Mouse (Mus musculus) hindbrain, embryonic 16.5 days (tissue): Measurements from ENCODE around the gene Ppfia2. TPM values are rescaled to one million over a fixed set of nuclear protein-coding genes. Genes with fewer than 3 reads are reported as not detected.

Source experiments
- ATAC-seq: fragments of 200-750 bp; cut with Nextera tagmentation; 2 replicates; pipeline ENCODE4 v1.8.0; 2017; ENCODE audit warnings: moderate TSS enrichment, moderate library complexity
- H3K27ac ChIP-seq: fragments of 300-500 bp; sonication (generic); 2 replicates; pipeline ENCODE4 v1.5.1; 2014; ENCODE audit warnings: low read depth, mild to moderate bottlenecking, control low read depth, low read length, moderate library complexity
- H3K27me3 ChIP-seq: fragments of 300-500 bp; sonication (generic); replicated peaks from 2 replicates; pipeline ENCODE4 v1.6.1; 2014; ENCODE audit warnings: low read length; ENCODE audit not compliant: control insufficient read depth, insufficient read depth
- H3K36me3 ChIP-seq: fragments of 300-500 bp; sonication (generic); 2 replicates; pipeline ENCODE4 v1.6.1; 2014; ENCODE audit warnings: mild to moderate bottlenecking, low read length, moderate library complexity, mixed read lengths; ENCODE audit not compliant: control insufficient read depth, insufficient read depth
- H3K4me1 ChIP-seq: fragments of 300-500 bp; sonication (generic); 2 replicates; pipeline ENCODE4 v1.6.1; 2014; ENCODE audit warnings: low read depth, low read length; ENCODE audit not compliant: control insufficient read depth, insufficient read depth
- H3K4me2 ChIP-seq: fragments of 300-500 bp; sonication (generic); 2 replicates; pipeline ENCODE4 v1.6.1; 2014; ENCODE audit warnings: mild to moderate bottlenecking, low read length, control low read depth, moderate library complexity
- H3K4me3 ChIP-seq: fragments of 300-500 bp; sonication (generic); 2 replicates; pipeline ENCODE4 v1.5.1; 2014; ENCODE audit warnings: mild to moderate bottlenecking, low read length, control low read depth, moderate library complexity
- H3K9ac ChIP-seq: fragments of 300-500 bp; sonication (generic); 2 replicates; pipeline ENCODE4 v1.6.1; 2014; ENCODE audit warnings: low read depth, mild to moderate bottlenecking, control low read depth, low read length, moderate library complexity
- H3K9me3 ChIP-seq: fragments of 300-500 bp; sonication (generic); 2 replicates; pipeline ENCODE4 v1.6.1; 2014; ENCODE audit warnings: mild to moderate bottlenecking, low read length, moderate library complexity; ENCODE audit not compliant: control insufficient read depth
- WGBS: fragments of 180-500 bp; shearing (Covaris S2); extraction: QIAGEN DNeasy Blood & Tissue Kit; methylation state at CpG from one replicate; pipeline ENCODE4 v1.1.7; 2014; 5-methylcytosine and 5-hydroxymethylcytosine counted together
- polyA plus RNA-seq: library from polyadenylated mRNA; unstranded; fragments of >200 nt; fragmentation: Nextera tagmentation; extraction: Ambion mirVana; gene quantifications from 2 replicates; pipeline ENCODE4 v1.2.1, GENCODE M21; 2015

The Ppfia2 gene
- polyA plus RNA-seq, 1 experiment from 2014 or later = 29.3 TPM

- whole genome bisulfite sequencing = 76% methylated on average over 3 of the region's 3 CpGs
- H3K4me3 ChIP-seq = no peak overlapping the region
- ATAC-seq = no peak
- H3K9me3 ChIP-seq = no peaks in the 10 kb centered on the region
- H3K36me3 ChIP-seq = no peaks in the 10 kb centered on the region
- no peak overlapping the region for H3K4me2 ChIP-seq
- no peak overlapping the region for H3K27ac ChIP-seq
- no peaks in the 10 kb centered on the region for H3K4me1 ChIP-seq
- H3K27me3 ChIP-seq = no peaks in the 10 kb centered on the region
- H3K9ac ChIP-seq = no peak overlapping the region
Measured at GRCm38 (mm10) chr10:106738190-106738589, 268.1 kb downstream of the Ppfia2 start.

GRCm38 (mm10) chr10:106744966-106745365 is 274.8 kb downstream of the Ppfia2 start:
- no peak overlapping the region for H3K4me3 ChIP-seq
- no peak overlapping the region for H3K9ac ChIP-seq
- no peak for ATAC-seq
- H3K27me3 ChIP-seq = no peaks in the 10 kb centered on the region
- H3K4me2 ChIP-seq = no peak overlapping the region
- no peaks in the 10 kb centered on the region for H3K9me3 ChIP-seq
- no peak overlapping the region for H3K27ac ChIP-seq
- H3K36me3 ChIP-seq = no peaks in the 10 kb centered on the region; the same call in 1 of the 2 replicates
- H3K4me1 ChIP-seq = no peaks in the 10 kb centered on the region

DNA sequence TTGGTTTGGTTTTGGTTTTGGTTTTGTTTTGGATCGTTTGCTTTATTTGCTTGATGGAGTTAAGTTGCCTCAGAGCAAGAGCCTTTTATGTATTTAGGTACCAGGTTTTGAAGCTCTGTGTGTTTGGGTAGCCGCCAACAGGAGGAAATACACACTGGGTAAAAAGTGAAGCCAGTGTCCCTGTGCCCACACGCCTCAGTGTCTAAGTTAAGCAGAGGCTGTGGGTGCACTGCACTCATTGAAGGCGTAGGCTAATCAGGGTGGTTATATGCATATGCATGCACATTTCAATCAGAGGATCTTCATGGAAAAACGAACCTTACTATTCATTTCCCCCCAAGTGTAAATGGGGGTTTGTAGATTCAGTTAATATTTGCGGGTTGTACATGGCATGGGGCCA is 290.9 kb downstream of the Ppfia2 start:
- H3K4me3 ChIP-seq = no peak overlapping the region
- ATAC-seq = no peak
- no peaks in the 10 kb centered on the region for H3K27me3 ChIP-seq
- no peaks in the 10 kb centered on the region for H3K4me1 ChIP-seq
- H3K36me3 ChIP-seq = no peaks in the 10 kb centered on the region
- H3K27ac ChIP-seq = no peak overlapping the region
- no peaks in the 10 kb centered on the region for H3K9me3 ChIP-seq
- 83% methylated on average over 6 of the region's 6 CpGs for WGBS
- H3K9ac ChIP-seq = no peak overlapping the region
- no peak overlapping the region for H3K4me2 ChIP-seq

DNA sequence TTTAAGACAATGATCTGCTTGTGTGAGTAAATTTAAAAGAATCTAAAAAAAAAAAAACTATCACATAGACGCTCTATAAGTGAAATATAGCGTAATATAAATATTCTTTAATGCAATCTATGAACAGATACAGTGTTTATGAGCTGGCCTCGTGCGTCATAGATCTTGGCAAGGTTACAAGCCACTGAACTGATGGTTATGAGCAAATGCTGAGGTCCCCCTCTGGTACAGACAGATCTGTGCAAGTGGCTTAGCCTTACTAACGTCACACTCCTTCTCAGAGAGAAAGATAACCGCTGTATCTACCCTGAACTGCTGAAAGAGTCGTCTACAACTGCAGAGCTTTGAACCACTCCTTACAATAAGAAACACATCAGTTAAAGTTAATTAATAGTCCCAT is 293.6 kb downstream of the Ppfia2 start:
- Histone ChIP-seq H3K27me3 (no peaks in the 10 kb centered on the region), H3K9ac (no peak overlapping the region), H3K4me1 (no peaks in the 10 kb centered on the region), H3K9me3 (no peaks in the 10 kb centered on the region), H3K4me3 (no peak overlapping the region), H3K36me3 (no peaks in the 10 kb centered on the region), H3K27ac (no peak overlapping the region), H3K4me2 (no peak overlapping the region)
- 80% methylated on average over 7 of the region's 7 CpGs for WGBS
- no peak for ATAC-seq

- Histone ChIP-seq H3K4me1 (no peaks in the 10 kb centered on the region), H3K4me2 (no peak overlapping the region), H3K27ac (no peak overlapping the region), H3K27me3 (no peaks in the 10 kb centered on the region), H3K9me3 (no peaks in the 10 kb centered on the region), H3K9ac (no peak overlapping the region), H3K36me3 (peaks cover 2% of the 10 kb centered on the region), H3K4me3 (no peak overlapping the region)
- 93% methylated on average over 1 of the region's 1 CpGs for WGBS
- ATAC-seq = no peak
Measured at GRCm38 (mm10) chr10:106775571-106775970, 305.4 kb downstream of the Ppfia2 start.

DNA sequence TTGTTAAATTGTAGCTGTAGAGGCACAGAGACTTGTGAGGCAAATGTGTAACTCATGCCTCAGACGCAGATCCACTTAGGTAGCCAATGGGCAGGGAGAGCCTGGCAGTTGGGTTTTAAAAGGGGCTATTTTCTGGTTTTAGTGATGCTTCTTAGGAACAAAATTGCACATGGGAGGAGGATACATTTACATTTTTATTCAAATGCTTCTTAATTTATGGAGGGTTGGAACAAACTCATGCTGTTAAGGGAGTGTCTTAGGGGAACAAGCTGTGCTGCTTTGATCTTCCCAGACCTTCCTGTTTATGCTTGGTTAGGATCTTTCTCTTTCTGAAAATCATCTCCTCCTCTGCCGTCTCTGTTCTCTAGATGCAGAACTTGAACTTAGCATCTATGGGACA is 345.3 kb downstream of the Ppfia2 start:
- no peaks in the 10 kb centered on the region for H3K9me3 ChIP-seq
- no peak overlapping the region for H3K4me3 ChIP-seq
- H3K36me3 ChIP-seq = no peaks in the 10 kb centered on the region
- H3K27ac ChIP-seq = no peak overlapping the region
- ATAC-seq = no peak
- WGBS = 36% methylated on average over 2 of the region's 2 CpGs
- no peaks in the 10 kb centered on the region for H3K4me1 ChIP-seq
- H3K27me3 ChIP-seq = no peaks in the 10 kb centered on the region
- H3K9ac ChIP-seq = no peak overlapping the region
- no peak overlapping the region for H3K4me2 ChIP-seq

GRCm38 (mm10) chr10:106818381-106818780 is 348.2 kb downstream of the Ppfia2 start:
- no peak overlapping the region for H3K9ac ChIP-seq
- no peak overlapping the region for H3K4me3 ChIP-seq
- no peaks in the 10 kb centered on the region for H3K4me1 ChIP-seq
- no peaks in the 10 kb centered on the region for H3K9me3 ChIP-seq
- H3K4me2 ChIP-seq = no peak overlapping the region
- 81% methylated on average over 4 of the region's 4 CpGs for WGBS
- H3K36me3 ChIP-seq = no peaks in the 10 kb centered on the region
- ATAC-seq = no peak
- no peak overlapping the region for H3K27ac ChIP-seq
- H3K27me3 ChIP-seq = no peaks in the 10 kb centered on the region

DNA sequence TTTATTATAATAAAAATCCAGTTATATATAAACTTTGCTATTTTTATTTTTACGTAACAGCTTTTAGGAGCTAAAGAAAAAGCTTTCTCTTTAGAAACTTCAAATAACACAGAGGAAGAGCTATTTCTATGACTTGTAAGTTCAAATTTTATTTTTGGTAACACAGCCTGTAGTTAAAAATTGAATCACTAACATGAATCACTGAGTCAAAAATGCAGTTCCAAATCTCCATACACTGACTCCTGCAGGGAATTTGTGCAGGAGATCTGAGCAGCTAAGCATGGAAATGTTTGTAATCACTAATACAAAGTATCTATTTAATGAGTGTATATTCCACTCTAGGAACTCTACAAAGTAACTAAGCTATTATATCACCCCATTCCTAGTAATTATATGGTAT is 354.1 kb downstream of the Ppfia2 start:
- ATAC-seq = no peak
- Histone ChIP-seq H3K9ac (no peak overlapping the region), H3K4me1 (no peaks in the 10 kb centered on the region), H3K27me3 (no peaks in the 10 kb centered on the region), H3K4me3 (no peak overlapping the region), H3K9me3 (no peaks in the 10 kb centered on the region), H3K36me3 (no peaks in the 10 kb centered on the region), H3K27ac (no peak overlapping the region), H3K4me2 (no peak overlapping the region)
- WGBS = 97% methylated on average over 1 of the region's 1 CpGs

GRCm38 (mm10) chr10:106838476-106838875 is 368.3 kb downstream of the Ppfia2 start:
- no peak for ATAC-seq
- 79% methylated on average over 1 of the region's 1 CpGs for WGBS
- Histone ChIP-seq H3K27me3 (no peaks in the 10 kb centered on the region), H3K9ac (no peak overlapping the region), H3K9me3 (no peaks in the 10 kb centered on the region), H3K27ac (no peak overlapping the region), H3K4me3 (no peak overlapping the region), H3K36me3 (peaks cover 3% of the 10 kb centered on the region; the same call in 1 of the 2 replicates), H3K4me2 (no peak overlapping the region), H3K4me1 (no peaks in the 10 kb centered on the region)

DNA sequence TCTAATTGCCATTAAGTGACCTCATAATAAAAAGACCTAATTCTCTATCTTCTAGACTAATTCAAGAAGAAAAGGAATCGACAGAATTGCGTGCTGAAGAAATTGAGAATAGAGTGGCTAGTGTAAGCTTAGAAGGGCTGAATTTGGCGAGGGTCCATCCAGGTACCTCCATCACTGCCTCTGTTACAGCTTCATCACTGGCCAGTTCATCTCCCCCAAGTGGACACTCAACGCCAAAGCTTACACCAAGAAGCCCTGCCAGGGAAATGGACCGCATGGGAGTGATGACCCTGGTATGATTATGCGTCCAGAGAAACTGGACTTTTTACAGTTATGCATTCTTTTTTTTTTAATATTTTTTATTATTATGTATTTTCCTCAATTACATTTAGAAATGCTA is 388.0 kb downstream of the Ppfia2 start:
- WGBS = 88% methylated on average over 6 of the region's 6 CpGs
- no peaks in the 10 kb centered on the region for H3K9me3 ChIP-seq
- H3K36me3 ChIP-seq = peaks cover 3% of the 10 kb centered on the region
- H3K4me3 ChIP-seq = no peak overlapping the region
- no peak overlapping the region for H3K4me2 ChIP-seq
- H3K9ac ChIP-seq = no peak overlapping the region
- no peaks in the 10 kb centered on the region for H3K27me3 ChIP-seq
- no peak for ATAC-seq
- H3K4me1 ChIP-seq = no peaks in the 10 kb centered on the region
- H3K27ac ChIP-seq = no peak overlapping the region
